Mouse (Mus musculus) midbrain, embryonic 12.5 days (tissue): Measurements from ENCODE around the gene Fastkd3. TPM values are rescaled to one million over a fixed set of nuclear protein-coding genes. Genes with fewer than 3 reads are reported as not detected.
A peak's percentile ranks its signal among the peaks of the same experiment; 100 is the strongest.
"Not testable (repeated sequence)": the region's sequence is repeated elsewhere in the genome, so short reads cannot be mapped to it uniquely, and the experiment has no call there.

ENCODE experiments used
- ATAC-seq: fragments of 200-750 bp; cut with Nextera tagmentation; 2 replicates; pipeline ENCODE4 v1.8.0; 2017; ENCODE audit warnings: low read depth, moderate TSS enrichment, moderate library complexity; ENCODE audit not compliant: low FRiP score
- H3K27ac ChIP-seq: fragments of 300-500 bp; sonication (generic); replicated peaks from 2 replicates; pipeline ENCODE4 v1.5.1; 2016; ENCODE audit warnings: mild to moderate bottlenecking
- H3K27me3 ChIP-seq: fragments of 300-500 bp; sonication (generic); 2 replicates; pipeline ENCODE4 v1.6.1; 2016; ENCODE audit warnings: mild to moderate bottlenecking
- H3K36me3 ChIP-seq: fragments of 300-500 bp; sonication (generic); 2 replicates; pipeline ENCODE4 v1.6.1; 2016
- H3K4me1 ChIP-seq: fragments of 300-500 bp; sonication (generic); 2 replicates; pipeline ENCODE4 v1.6.1; 2016
- H3K4me2 ChIP-seq: fragments of 300-500 bp; sonication (generic); replicated peaks from 2 replicates; pipeline ENCODE4 v1.6.1; 2016; ENCODE audit warnings: mild to moderate bottlenecking, moderate library complexity
- H3K4me3 ChIP-seq: fragments of 300-500 bp; sonication (generic); 2 replicates; pipeline ENCODE4 v1.5.1; 2016; ENCODE audit warnings: mild to moderate bottlenecking
- H3K9ac ChIP-seq: fragments of 300-500 bp; sonication (generic); replicated peaks from 2 replicates; pipeline ENCODE4 v1.6.1; 2016; ENCODE audit warnings: mild to moderate bottlenecking, moderate library complexity
- H3K9me3 ChIP-seq: fragments of 300-500 bp; sonication (generic); 2 replicates; pipeline ENCODE4 v1.6.1; 2016; ENCODE audit warnings: mild to moderate bottlenecking
- WGBS: fragments of 180-500 bp; shearing (Covaris S2); methylation state at CpG from one replicate; pipeline ENCODE4 v1.1.7; 2016; 5-methylcytosine and 5-hydroxymethylcytosine counted together
- polyA plus RNA-seq: library from polyadenylated mRNA; unstranded; fragments of >200 nt; fragmentation: Nextera tagmentation; extraction: Ambion mirVana; gene quantifications from 2 replicates; pipeline ENCODE4 v1.2.1, GENCODE M21; 2016

Fastkd3 gene
- 31.6 and 33.8 TPM in 2 replicates for polyA plus RNA-seq

GRCm38 (mm10) chr13:68581747-68582516 is at the start of gene Fastkd3, which contains the start of gene Mtrr:
TSS of gene Fastkd3 (plus strand) at chr13:68582234.
TSS of gene Mtrr (minus strand) at chr13:68582149.
- no peaks in the 10 kb centered on the region for H3K9me3 ChIP-seq
- peak within 1 kb of the TSS; percentile 88 for H3K4me2 ChIP-seq
- peak; percentile 100 for ATAC-seq
- H3K4me1 ChIP-seq, result peaks cover 24% of the 10 kb centered on the region
- peak within 1 kb of the TSS; percentile 76 for H3K9ac ChIP-seq
- under 1% methylated on average over 77 of the region's 81 CpGs for WGBS
- H3K4me3 ChIP-seq, result peak within 1 kb of the TSS; percentile 82
- H3K36me3 ChIP-seq, result peaks cover 47% of the 10 kb centered on the region
- no peaks in the 10 kb centered on the region for H3K27me3 ChIP-seq
- peak within 1 kb of the TSS; percentile 54; the same call in 1 of the 2 replicates for H3K27ac ChIP-seq

GRCm38 (mm10) chr13:68553391-68553790 is 28.6 kb upstream of the Fastkd3 start:
- H3K4me1 ChIP-seq, H3K27me3 ChIP-seq, H3K9me3 ChIP-seq, H3K4me2 ChIP-seq, ATAC-seq, H3K36me3 ChIP-seq, H3K27ac ChIP-seq, H3K4me3 ChIP-seq, H3K9ac ChIP-seq: not testable (repeated sequence)
- WGBS, result 17% methylated on average over 5 of the region's 6 CpGs

GRCm38 (mm10) chr13:68568110-68568509 is 13.9 kb upstream of the Fastkd3 start:
- ATAC-seq, result no peak
- no peaks in the 10 kb centered on the region for H3K27me3 ChIP-seq
- H3K9ac ChIP-seq, result no peak overlapping the region
- H3K36me3 ChIP-seq, result peaks cover 86% of the 10 kb centered on the region
- WGBS, result 96% methylated on average over 9 of the region's 9 CpGs
- no peaks in the 10 kb centered on the region for H3K4me1 ChIP-seq
- no peak overlapping the region for H3K4me2 ChIP-seq
- no peak overlapping the region for H3K4me3 ChIP-seq
- H3K27ac ChIP-seq, result no peak overlapping the region
- no peaks in the 10 kb centered on the region for H3K9me3 ChIP-seq

- peaks cover 81% of the 10 kb centered on the region for H3K36me3 ChIP-seq
- no peak for ATAC-seq
- H3K27me3 ChIP-seq, result no peaks in the 10 kb centered on the region
- no peak overlapping the region for H3K27ac ChIP-seq
- H3K9ac ChIP-seq, result no peak overlapping the region
- H3K4me3 ChIP-seq, result no peak overlapping the region
- no peaks in the 10 kb centered on the region for H3K4me1 ChIP-seq
- no peaks in the 10 kb centered on the region for H3K9me3 ChIP-seq
- no peak overlapping the region for H3K4me2 ChIP-seq
- WGBS, result 92% methylated on average over 11 of the region's 11 CpGs
Measured at GRCm38 (mm10) chr13:68568548-68568947, 13.5 kb upstream of the Fastkd3 start.

GRCm38 (mm10) chr13:68569589-68570336 is 12.3 kb upstream of the Fastkd3 start:
- peaks cover 72% of the 10 kb centered on the region for H3K36me3 ChIP-seq
- no peaks in the 10 kb centered on the region for H3K9me3 ChIP-seq
- 74% methylated on average over 17 of the region's 17 CpGs for WGBS
- no peak overlapping the region for H3K9ac ChIP-seq
- no peaks in the 10 kb centered on the region for H3K27me3 ChIP-seq
- H3K27ac ChIP-seq, result no peak overlapping the region
- peak; percentile 71 for ATAC-seq
- no peak overlapping the region for H3K4me3 ChIP-seq
- H3K4me1 ChIP-seq, result no peaks in the 10 kb centered on the region
- H3K4me2 ChIP-seq, result no peak overlapping the region

GRCm38 (mm10) chr13:68572247-68572646 is 9.8 kb upstream of the Fastkd3 start:
- Histone ChIP-seq H3K9me3 (no peaks in the 10 kb centered on the region), H3K4me3 (no peak overlapping the region), H3K9ac (no peak overlapping the region), H3K27ac (no peak overlapping the region), H3K4me2 (no peak overlapping the region), H3K36me3 (peaks cover 71% of the 10 kb centered on the region), H3K27me3 (no peaks in the 10 kb centered on the region), H3K4me1 (no peaks in the 10 kb centered on the region)
- 91% methylated on average over 19 of the region's 19 CpGs for WGBS
- no peak for ATAC-seq

GRCm38 (mm10) chr13:68572966-68573913 is 8.8 kb upstream of the Fastkd3 start:
- Histone ChIP-seq H3K27me3 (no peaks in the 10 kb centered on the region), H3K4me1 (no peaks in the 10 kb centered on the region), H3K9ac (no peak overlapping the region), H3K4me2 (no peak overlapping the region), H3K9me3 (no peaks in the 10 kb centered on the region), H3K4me3 (no peak overlapping the region), H3K27ac (no peak overlapping the region), H3K36me3 (peaks cover 67% of the 10 kb centered on the region)
- ATAC-seq, result no peak
- WGBS, result 61% methylated on average over 10 of the region's 10 CpGs

- no peaks in the 10 kb centered on the region for H3K27me3 ChIP-seq
- H3K27ac ChIP-seq, result no peak overlapping the region
- H3K9me3 ChIP-seq, result no peaks in the 10 kb centered on the region
- H3K9ac ChIP-seq, result no peak overlapping the region
- H3K36me3 ChIP-seq, result peaks cover 69% of the 10 kb centered on the region
- no peaks in the 10 kb centered on the region for H3K4me1 ChIP-seq
- 87% methylated on average over 4 of the region's 4 CpGs for WGBS
- no peak for ATAC-seq
- no peak overlapping the region for H3K4me2 ChIP-seq
- no peak overlapping the region for H3K4me3 ChIP-seq
Measured at GRCm38 (mm10) chr13:68574398-68574797, 7.6 kb upstream of the Fastkd3 start.

- Histone ChIP-seq H3K36me3 (peaks cover 40% of the 10 kb centered on the region), H3K27ac (no peak overlapping the region), H3K4me3 (no peak overlapping the region), H3K4me1 (peaks cover 19% of the 10 kb centered on the region), H3K9me3 (no peaks in the 10 kb centered on the region), H3K27me3 (no peaks in the 10 kb centered on the region), H3K9ac (no peak overlapping the region), H3K4me2 (no peak overlapping the region)
- WGBS, result 96% methylated on average over 7 of the region's 7 CpGs
- no peak for ATAC-seq
Measured at GRCm38 (mm10) chr13:68577945-68578344, 4.1 kb upstream of the Fastkd3 start.

GRCm38 (mm10) chr13:68581086-68581740 is 821 bp upstream of the Fastkd3 start:
- peak overlapping the region; percentile 82 for H3K4me3 ChIP-seq
- H3K4me2 ChIP-seq, result peak overlapping the region; percentile 88
- H3K9ac ChIP-seq, result peak overlapping the region; percentile 57
- WGBS, result 26% methylated on average over 14 of the region's 14 CpGs
- peak overlapping the region; percentile 54; the same call in 1 of the 2 replicates for H3K27ac ChIP-seq
- peaks cover 24% of the 10 kb centered on the region for H3K4me1 ChIP-seq
- no peaks in the 10 kb centered on the region for H3K9me3 ChIP-seq
- H3K27me3 ChIP-seq, result no peaks in the 10 kb centered on the region
- peaks cover 48% of the 10 kb centered on the region for H3K36me3 ChIP-seq
- no peak for ATAC-seq

- Histone ChIP-seq H3K4me2 (peak overlapping the region; percentile 88), H3K9ac (peak overlapping the region; percentile 76), H3K36me3 (peaks cover 47% of the 10 kb centered on the region), H3K4me1 (peaks cover 24% of the 10 kb centered on the region), H3K27me3 (no peaks in the 10 kb centered on the region), H3K4me3 (peak overlapping the region; percentile 82), H3K27ac (peak overlapping the region; percentile 54; the same call in 1 of the 2 replicates), H3K9me3 (no peaks in the 10 kb centered on the region)
- peak; percentile 10 for ATAC-seq
- under 1% methylated on average over 11 of the region's 11 CpGs for WGBS
Measured at GRCm38 (mm10) chr13:68582517-68582780, 415 bp downstream of the Fastkd3 start.
